Mouse (Mus musculus) liver, postnatal 0 days (tissue): ENCODE data around the gene Apobec4. TPM values are rescaled to one million over a fixed set of nuclear protein-coding genes. Genes with fewer than 3 reads are reported as not detected.

ENCODE experiments used
- ATAC-seq: fragments of 200-750 bp; cut with Nextera tagmentation; 2 replicates; pipeline ENCODE4 v1.8.0; 2017; ENCODE audit warnings: mild to moderate bottlenecking, moderate library complexity
- DNase-seq: peaks from one replicate; pipeline ENCODE4 v3.0.0-alpha.2; 2016
- H3K27ac ChIP-seq: fragments of 300-500 bp; sonication (generic); 2 replicates; pipeline ENCODE4 v1.5.1; 2014; ENCODE audit warnings: antibody characterized with exemption, moderate library complexity, mild to moderate bottlenecking, low read depth
- H3K27me3 ChIP-seq: fragments of 300-500 bp; sonication (generic); 2 replicates; pipeline ENCODE4 v1.6.1; 2014; ENCODE audit warnings: low read length, control low read depth, mixed read lengths; ENCODE audit not compliant: insufficient read depth
- H3K36me3 ChIP-seq: fragments of 300-500 bp; sonication (generic); replicated peaks from 2 replicates; pipeline ENCODE4 v1.6.1; 2014; ENCODE audit warnings: mild to moderate bottlenecking, control low read depth, low read length, moderate library complexity, mixed read lengths; ENCODE audit not compliant: insufficient read depth
- H3K4me1 ChIP-seq: fragments of 300-500 bp; sonication (generic); 2 replicates; pipeline ENCODE4 v1.6.1; 2014; ENCODE audit warnings: antibody characterized with exemption, mild to moderate bottlenecking, control low read depth; ENCODE audit not compliant: insufficient read depth
- H3K4me2 ChIP-seq: fragments of 300-500 bp; sonication (generic); 2 replicates; pipeline ENCODE4 v1.6.1; 2014; ENCODE audit warnings: low read depth, mild to moderate bottlenecking, low read length, moderate library complexity, mixed read lengths
- H3K4me3 ChIP-seq: fragments of 300-500 bp; sonication (generic); 2 replicates; pipeline ENCODE4 v1.5.1; 2014; ENCODE audit warnings: low read depth, low read length
- H3K9ac ChIP-seq: fragments of 300-500 bp; sonication (generic); replicated peaks from 2 replicates; pipeline ENCODE4 v1.6.1; 2014; ENCODE audit warnings: mild to moderate bottlenecking, moderate library complexity
- H3K9me3 ChIP-seq: fragments of 300-500 bp; sonication (generic); 2 replicates; pipeline ENCODE4 v1.6.1; 2016; ENCODE audit warnings: mild to moderate bottlenecking, control low read depth, low read length, mixed read lengths
- CTCF ChIP-seq: sonication (generic); IDR thresholded peaks from 2 replicates; pipeline ENCODE4 v1.5.1; 2016; ENCODE audit warnings: antibody characterized with exemption, low read depth
- EP300 ChIP-seq: IDR thresholded peaks from 2 replicates; pipeline ENCODE4 v1.6.1; 2016; ENCODE audit warnings: antibody characterized with exemption, low read depth, mild to moderate bottlenecking
- WGBS: fragments of 180-500 bp; shearing (Covaris S2); extraction: QIAGEN DNeasy Blood & Tissue Kit; methylation state at CpG from one replicate; pipeline ENCODE4 v1.1.7; 2014; ENCODE audit not compliant: insufficient replicate concordance; 5-methylcytosine and 5-hydroxymethylcytosine counted together
- polyA plus RNA-seq: library from polyadenylated mRNA; unstranded; fragments of >200 nt; fragmentation: Nextera tagmentation; extraction: Ambion mirVana; gene quantifications from 2 replicates; pipeline ENCODE4 v1.2.1, GENCODE M21; 2015

Gene Apobec4
- polyA plus RNA-seq, 1 experiment from 2014 or later, result not detected

DNA sequence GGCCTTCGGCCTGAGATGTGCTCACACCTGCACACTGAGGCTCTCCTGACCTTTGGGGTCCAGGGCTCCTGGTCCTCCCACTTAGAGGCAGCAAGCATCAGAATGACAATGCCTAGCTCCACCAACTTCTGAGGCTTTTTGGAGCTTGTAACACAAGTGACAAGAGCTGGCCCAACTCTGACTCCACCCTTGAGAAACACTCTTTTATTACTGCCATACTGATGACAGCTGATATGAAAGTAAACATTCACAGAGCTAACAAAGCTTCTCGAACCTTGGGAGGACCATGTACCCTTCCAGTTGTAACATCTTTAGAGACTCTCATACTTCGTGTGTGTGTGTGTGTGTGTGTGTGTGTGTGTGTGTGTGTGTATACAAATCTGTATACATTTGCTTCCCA, 24.3 kb upstream of the Apobec4 start:
- TF ChIP-seq EP300, result no peak
- no peak for TF ChIP-seq CTCF
- no peak for DNase-seq
- H3K9ac ChIP-seq, result no peak overlapping the region
- no peak for ATAC-seq
- no peaks in the 10 kb centered on the region for H3K27me3 ChIP-seq
- H3K4me3 ChIP-seq, result no peak overlapping the region
- H3K9me3 ChIP-seq, result no peaks in the 10 kb centered on the region
- H3K36me3 ChIP-seq, result no peaks in the 10 kb centered on the region
- no peak overlapping the region for H3K27ac ChIP-seq
- H3K4me2 ChIP-seq, result no peak overlapping the region
- 50% methylated on average over 3 of the region's 3 CpGs for WGBS
- no peaks in the 10 kb centered on the region for H3K4me1 ChIP-seq

DNA sequence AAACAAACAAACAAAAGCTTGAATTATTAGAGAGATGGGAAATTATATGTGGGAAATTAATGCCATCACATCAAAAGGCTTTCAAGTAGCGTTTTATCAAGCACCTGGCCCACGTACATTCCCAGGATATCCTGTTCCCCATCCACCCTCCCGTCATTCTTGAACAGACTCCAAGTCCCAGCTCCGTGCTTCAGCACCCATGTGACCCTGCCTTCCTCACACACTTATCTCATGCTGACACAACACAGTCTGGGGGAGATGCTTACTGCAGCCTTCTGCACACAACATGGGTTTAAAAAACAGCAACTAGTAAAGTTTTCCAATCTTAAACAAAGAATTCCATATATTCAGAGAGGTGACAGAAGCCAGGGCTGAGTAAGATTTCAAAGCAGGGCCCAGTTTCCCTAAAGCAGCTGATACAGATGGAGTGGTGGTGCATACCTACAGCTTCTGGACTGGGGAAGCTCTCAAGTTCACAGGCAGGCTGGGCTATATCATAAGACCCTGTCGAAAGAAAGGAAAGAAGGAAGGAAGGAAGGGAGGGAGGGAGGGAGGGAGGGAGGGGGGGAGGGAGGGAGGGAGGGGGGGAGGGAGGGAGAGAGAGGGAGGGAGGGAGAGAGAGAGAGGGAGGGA, 22.6 kb upstream of the Apobec4 start:
- 32% methylated on average over 4 of the region's 5 CpGs for WGBS
- H3K9ac ChIP-seq, result no peak overlapping the region
- no peak overlapping the region for H3K4me3 ChIP-seq
- H3K9me3 ChIP-seq, result no peaks in the 10 kb centered on the region
- no peaks in the 10 kb centered on the region for H3K4me1 ChIP-seq
- no peaks in the 10 kb centered on the region for H3K36me3 ChIP-seq
- DNase-seq, result no peak
- H3K27ac ChIP-seq, result no peak overlapping the region
- no peak overlapping the region for H3K4me2 ChIP-seq
- no peak; the same call in 1 of the 2 replicates for ATAC-seq
- TF ChIP-seq EP300 (no peak), CTCF (no peak)
- no peaks in the 10 kb centered on the region for H3K27me3 ChIP-seq

DNA sequence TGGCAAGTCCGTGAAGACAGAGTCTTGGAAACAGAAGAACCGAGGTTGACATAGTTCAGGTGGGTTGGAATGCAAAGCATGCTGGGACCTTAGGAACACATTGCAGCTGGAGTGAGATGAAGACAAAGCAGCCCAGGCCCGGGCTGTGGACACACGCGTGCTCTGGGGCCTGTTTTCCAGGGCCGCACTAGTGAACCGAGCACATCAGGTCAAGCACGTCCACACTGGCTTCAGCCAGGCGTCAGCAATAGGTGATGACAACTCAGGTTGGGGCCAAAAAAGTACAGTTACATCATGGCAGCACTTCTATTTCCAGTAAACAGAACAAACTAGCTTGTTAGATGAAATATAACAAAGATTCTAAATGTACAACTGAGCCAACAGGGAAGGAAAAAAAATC, 11.6 kb upstream of the Apobec4 start:
- TF ChIP-seq CTCF (no peak), EP300 (no peak)
- Histone ChIP-seq H3K27ac (no peak overlapping the region), H3K9me3 (no peaks in the 10 kb centered on the region), H3K4me1 (no peaks in the 10 kb centered on the region), H3K27me3 (no peaks in the 10 kb centered on the region), H3K36me3 (no peaks in the 10 kb centered on the region), H3K4me2 (no peak overlapping the region), H3K4me3 (no peak overlapping the region), H3K9ac (no peak overlapping the region)
- no peak for ATAC-seq
- no peak for DNase-seq
- 80% methylated on average over 9 of the region's 9 CpGs for whole genome bisulfite sequencing

DNA sequence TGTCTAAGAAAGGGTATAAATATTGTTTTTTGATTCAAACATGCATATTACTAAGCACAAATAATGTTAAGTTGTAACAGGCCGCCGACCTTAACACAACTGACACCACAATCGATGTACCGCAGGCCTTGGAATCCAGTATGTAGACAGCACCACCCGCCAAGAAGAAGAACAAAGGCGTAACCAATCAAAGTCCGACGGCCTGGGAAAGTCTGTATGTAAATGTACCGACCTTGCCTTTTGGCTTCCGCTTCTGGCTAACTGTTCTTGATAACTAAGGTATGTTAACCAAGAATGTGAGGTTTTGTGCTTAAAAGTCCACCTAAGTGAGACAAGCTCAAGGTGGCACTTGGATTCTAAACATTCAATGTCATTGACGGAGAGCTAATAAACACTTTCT, 11.0 kb upstream of the Apobec4 start:
- DNase-seq, result no peak
- no peak overlapping the region for H3K4me2 ChIP-seq
- no peak overlapping the region for H3K4me3 ChIP-seq
- H3K27me3 ChIP-seq, result no peaks in the 10 kb centered on the region
- H3K27ac ChIP-seq, result no peak overlapping the region
- ATAC-seq, result no peak
- no peaks in the 10 kb centered on the region for H3K36me3 ChIP-seq
- 87% methylated on average over 11 of the region's 11 CpGs for WGBS
- H3K9ac ChIP-seq, result no peak overlapping the region
- H3K9me3 ChIP-seq, result no peaks in the 10 kb centered on the region
- no peaks in the 10 kb centered on the region for H3K4me1 ChIP-seq
- TF ChIP-seq EP300 (no peak), CTCF (no peak)

DNA sequence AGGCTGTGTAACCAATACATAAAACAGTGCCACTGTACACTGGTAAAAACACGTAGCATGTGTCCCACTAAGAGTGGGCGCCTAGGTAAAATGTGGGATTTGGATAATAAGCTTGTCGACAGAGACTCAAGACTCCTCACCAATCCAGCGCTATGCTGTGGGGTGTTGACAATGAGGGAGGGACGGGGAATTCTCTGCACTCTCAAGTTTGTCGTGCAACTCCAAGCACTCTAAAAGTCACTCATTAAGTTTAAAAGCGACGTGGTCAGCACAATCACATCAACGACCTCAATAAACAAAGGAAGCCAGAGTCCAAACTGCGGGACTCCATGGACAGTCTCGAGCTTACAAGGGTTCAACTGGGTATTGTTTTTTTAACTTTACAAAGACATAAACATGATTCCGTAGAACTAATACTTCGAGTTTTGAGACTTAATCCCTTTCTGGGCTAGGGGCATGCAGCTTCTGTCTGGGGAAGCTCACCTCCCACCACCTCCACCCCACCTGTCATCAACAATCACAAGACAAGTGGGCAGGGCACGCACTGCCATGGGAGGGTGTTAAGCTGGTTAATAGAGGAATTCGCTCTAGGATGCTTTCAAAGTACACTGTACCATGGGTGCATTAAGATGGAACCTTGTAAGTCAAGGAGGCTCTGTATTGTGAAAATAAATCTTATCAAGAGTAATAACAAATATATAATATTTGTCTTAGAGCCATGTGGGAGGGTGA, 7.1 kb upstream of the Apobec4 start:
- Histone ChIP-seq H3K4me3 (no peak overlapping the region), H3K4me1 (no peaks in the 10 kb centered on the region), H3K36me3 (no peaks in the 10 kb centered on the region), H3K9ac (no peak overlapping the region), H3K27me3 (no peaks in the 10 kb centered on the region), H3K27ac (no peak overlapping the region), H3K4me2 (no peak overlapping the region), H3K9me3 (no peaks in the 10 kb centered on the region)
- TF ChIP-seq CTCF (no peak), EP300 (no peak)
- 65% methylated on average over 15 of the region's 15 CpGs for WGBS
- DNase-seq (no peak), ATAC-seq (no peak)

DNA sequence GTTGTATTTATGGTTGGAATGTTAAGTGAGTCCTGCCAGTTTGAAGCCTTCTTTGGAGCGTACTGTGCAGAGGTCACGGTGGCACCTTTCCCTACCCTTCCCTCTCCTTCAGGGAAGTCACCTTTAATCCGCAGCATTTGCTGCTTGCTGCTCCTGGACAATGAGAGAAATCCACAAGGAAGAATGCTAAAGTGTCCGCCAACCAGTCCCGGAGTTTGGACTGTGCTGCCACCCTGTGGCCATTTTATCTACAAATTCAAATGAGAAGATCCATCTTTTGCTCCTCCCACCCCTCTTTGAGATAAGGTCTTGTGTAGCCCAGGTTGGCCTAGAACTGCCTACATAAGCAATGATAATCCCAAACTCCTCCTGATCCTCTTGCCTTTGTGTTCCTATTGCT, 3.9 kb upstream of the Apobec4 start:
- Histone ChIP-seq H3K4me3 (no peak overlapping the region), H3K4me1 (no peaks in the 10 kb centered on the region), H3K9ac (no peak overlapping the region), H3K4me2 (no peak overlapping the region), H3K27ac (no peak overlapping the region), H3K27me3 (no peaks in the 10 kb centered on the region), H3K36me3 (no peaks in the 10 kb centered on the region), H3K9me3 (no peaks in the 10 kb centered on the region)
- DNase-seq (peak; percentile 76), ATAC-seq (no peak)
- WGBS, result 13% methylated on average over 5 of the region's 5 CpGs
- TF ChIP-seq EP300 (no peak), CTCF (peak; percentile 76)
